Mouse (Mus musculus) left cerebral cortex, postnatal 14 days (tissue): ENCODE data around the gene Rhox2g. TPM values are rescaled to one million over a fixed set of nuclear protein-coding genes. Genes with fewer than 3 reads are reported as not detected.
"Not testable (repeated sequence)": the region's sequence is repeated elsewhere in the genome, so short reads cannot be mapped to it uniquely, and the experiment has no call there.

ENCODE experiments used
- DNase-seq, 2 experiments: peaks; one replicate each; pipeline ENCODE4 v3.0.0; 2021 to 2022; ENCODE audit warnings: low spot score in 2 of 2, mixed read lengths in 1 of 2
- intact Hi-C: fragments of 180-260 bp; cut with DNase I; formaldehyde crosslinking; loops from one replicate; pipeline ENCODE4 v1.15.1; 2025
- long read RNA-seq, 2 experiments: library from polyadenylated mRNA; stranded (forward); transcript quantifications; one replicate each; pipeline ENCODE4 v2.0.0; 2021
- total RNA-seq, 2 experiments: library from RNA; stranded (reverse); gene quantifications; 2 replicates each; pipeline ENCODE4 v1.2.3; 2021

The Rhox2g gene
- total RNA-seq: not detected
- long read RNA-seq, experiment 1: 0 reads
- long read RNA-seq, experiment 2: 0 reads

GRCm38 (mm10) chrX:37643370-37643769 lies at the start of gene Rhox2g:
Gene Rhox2g (minus strand): TSS chrX:37643470.
- intact Hi-C loops: not testable (repeated sequence)

DNA sequence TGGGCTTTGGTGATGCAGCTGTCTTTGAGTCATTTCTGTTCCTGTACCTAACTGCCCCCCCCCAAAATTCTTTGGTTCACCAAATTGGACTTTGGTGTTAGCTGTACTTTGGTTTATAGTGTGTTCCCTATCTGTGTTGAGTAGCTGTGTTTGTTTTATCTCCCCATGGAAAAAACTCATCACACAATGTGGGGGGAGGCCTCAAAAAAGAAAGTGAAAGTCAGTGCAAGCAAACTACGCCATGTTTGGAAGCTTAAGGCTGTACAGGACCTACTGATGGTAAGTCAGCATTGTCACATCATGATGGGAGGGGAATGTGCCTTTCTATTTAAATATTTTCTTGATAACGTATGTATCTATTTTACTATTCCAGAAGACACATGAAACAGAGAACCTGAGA lies 49.0 kb upstream of the Rhox2g start:
- intact Hi-C loops: no loop called here
- DNase-seq: no peak

More at GRCm38 (mm10) chrX:37643370-37643769, at the start of gene Rhox2g:
- not testable (repeated sequence) for DNase-seq

GRCm38 (mm10) chrX:37683031-37683715 lies 39.9 kb upstream of the Rhox2g start:
- intact Hi-C loops: no loop called here
- DNase-seq: no peak

- DNase-seq, intact Hi-C loops: not testable (repeated sequence)
Measured at GRCm38 (mm10) chrX:37673177-37673576, 29.9 kb upstream of the Rhox2g start, which contains the start of gene Rhox2h. Gene Rhox2h (minus strand): TSS chrX:37673277.

DNA sequence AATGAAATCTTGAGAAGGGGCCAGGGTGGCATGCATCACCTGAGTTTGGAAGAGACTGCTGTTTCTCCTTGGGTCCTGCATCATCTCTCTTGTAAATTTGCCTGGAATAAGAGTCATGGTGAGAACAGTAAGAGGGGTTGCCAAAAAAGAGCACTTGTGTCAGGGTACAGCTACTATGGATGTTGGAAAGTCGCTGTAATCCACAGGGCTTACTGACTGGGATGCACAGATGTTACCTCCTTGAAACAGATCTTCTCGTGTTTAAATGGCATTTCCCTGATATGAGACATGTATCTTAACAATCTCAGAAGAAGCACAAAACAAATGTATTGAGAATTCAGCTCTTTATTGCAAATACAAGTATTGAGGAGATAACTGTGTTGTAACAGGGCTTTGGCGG lies 25.4 kb upstream of the Rhox2g start, which contains the start of gene Rhox3h:
Rhox3h (minus strand) TSS at position 101 of the 400 bp plus-strand sequence.
- intact Hi-C loops, DNase-seq: not testable (repeated sequence)

GRCm38 (mm10) chrX:37651227-37651626 lies 8.0 kb upstream of the Rhox2g start, which contains the start of gene Rhox4g:
Gene Rhox4g (minus strand): TSS chrX:37651327.
- intact Hi-C loops: not testable (repeated sequence)

DNA sequence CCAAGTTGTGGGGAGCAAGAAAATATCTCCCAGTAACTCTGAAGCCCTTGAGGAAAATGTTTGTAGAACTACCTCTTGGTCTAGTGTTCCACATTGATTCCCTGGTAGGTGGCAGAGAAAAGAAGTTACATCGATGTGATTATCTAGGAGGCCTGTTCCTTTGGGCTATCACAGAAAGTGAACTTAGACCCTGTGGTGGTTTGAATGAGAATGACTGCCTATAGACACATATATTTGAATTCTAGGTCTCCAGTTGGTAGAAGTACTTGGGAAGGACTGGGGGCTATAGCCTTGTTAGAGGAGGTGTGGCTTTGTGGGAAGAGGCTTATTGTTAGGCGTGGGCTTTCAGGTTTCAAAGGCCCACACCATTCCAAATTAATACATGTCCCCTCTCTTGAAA lies 14.8 kb downstream of the Rhox2g start, which contains the start of gene Rhox3g:
Rhox3g (minus strand) TSS at position 101 of the 400 bp plus-strand sequence.
- intact Hi-C loops, DNase-seq: not testable (repeated sequence)

More at GRCm38 (mm10) chrX:37651227-37651626, 8.0 kb upstream of the Rhox2g start, which contains the start of gene Rhox4g:
- not testable (repeated sequence) for DNase-seq

- intact Hi-C loops, DNase-seq: not testable (repeated sequence)
Measured at GRCm38 (mm10) chrX:37607604-37608003, 35.7 kb downstream of the Rhox2g start, which contains the start of gene Rhox4f. Gene Rhox4f (minus strand): TSS chrX:37607704.

Other genes starting within 250 kb of the Rhox2g start
- gene Rhox2b, start 231.4 kb downstream of the Rhox2g start, total RNA-seq: not detected
- not detected for gene Rhox4b, start 211.0 kb downstream of the Rhox2g start, total RNA-seq
- gene Rhox2c, start 189.8 kb downstream of the Rhox2g start, total RNA-seq: not detected
- gene Rhox3c, start 184.9 kb downstream of the Rhox2g start, total RNA-seq: not detected
- not detected for gene Rhox4c, start 163.1 kb downstream of the Rhox2g start, total RNA-seq
- not detected for gene Rhox2d, start 150.0 kb downstream of the Rhox2g start, total RNA-seq
- not detected for gene Rhox4d, start 129.1 kb downstream of the Rhox2g start, total RNA-seq
- gene Rhox2e, start 113.0 kb downstream of the Rhox2g start, total RNA-seq: not detected
- not detected for gene Rhox3e, start 101.5 kb downstream of the Rhox2g start, total RNA-seq
- not detected for gene Rhox4e, start 86.1 kb downstream of the Rhox2g start, total RNA-seq
- not detected for gene Rhox2f, start 72.1 kb downstream of the Rhox2g start, total RNA-seq
- gene Rhox3f, start 62.5 kb downstream of the Rhox2g start, total RNA-seq: not detected
- not detected for gene Rhox4f, start 35.8 kb downstream of the Rhox2g start, total RNA-seq
- gene Rhox3g, start 14.9 kb downstream of the Rhox2g start, total RNA-seq: not detected
- gene Rhox4g, start 7.9 kb upstream of the Rhox2g start, total RNA-seq: not detected
- not detected for gene Rhox3h, start 25.3 kb upstream of the Rhox2g start, total RNA-seq
- not detected for gene Rhox2h, start 29.8 kb upstream of the Rhox2g start, total RNA-seq
- not detected for gene Rhox5, start 161.4 kb upstream of the Rhox2g start, total RNA-seq
- not detected for gene Rhox6, start 183.4 kb upstream of the Rhox2g start, total RNA-seq
- gene Rhox7a, start 188.2 kb upstream of the Rhox2g start, total RNA-seq: not detected
- gene Rhox8, start 235.5 kb upstream of the Rhox2g start, total RNA-seq: not detected